ENCODE assay signal across 18 mouse cellular contexts in the genomic region with DNA sequence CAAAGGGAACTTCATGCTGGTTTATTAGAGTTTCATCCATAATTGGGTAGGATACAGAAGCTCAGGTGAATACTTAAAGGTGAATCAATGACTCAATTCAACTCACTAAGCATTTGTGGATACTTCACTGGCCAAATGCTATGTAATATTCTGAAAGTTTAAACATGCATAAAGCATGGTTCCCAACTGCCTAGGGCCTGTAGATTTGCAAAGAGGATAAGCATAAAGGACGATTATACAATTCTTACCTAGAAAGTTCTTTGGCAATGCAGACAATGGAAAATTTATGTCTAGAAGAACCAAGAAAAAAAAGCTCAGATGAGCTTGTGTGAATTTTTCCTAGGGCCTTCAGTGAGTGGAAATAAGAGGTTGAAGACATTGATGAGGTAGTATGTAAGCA.
"Had no signal": no experiment of that assay in that cellular context is flagged by ENCODE, and none has a peak within 500 bp of the region (broad histone marks: within the 10 kb centered on the region; RNA-seq: fewer than 3 reads in every experiment).

No protein-coding gene starts in this region.

- DNase-seq: cerebellum, adult 2 months; cerebellum, adult 8-10 months; cerebellum, adult 9-10 months; cerebellum, adult 9-11 months; cerebellum, postnatal 10 days; cerebellum, postnatal 14 days; cerebellum, postnatal 25 days; cerebellum, postnatal 36 days; embryo, embryonic 11 days; forebrain, postnatal 0 days; gastrocnemius, adult 2 months; gastrocnemius, postnatal 10 days; gastrocnemius, postnatal 14 days; gastrocnemius, postnatal 25 days; gastrocnemius, postnatal 36 days; heart, adult 11 months; heart, adult 18-20 months; heart, adult 2 months had no signal
